Mouse (Mus musculus) heart, embryonic 16.5 days (tissue): ENCODE data around the gene Tenm2. TPM values are rescaled to one million over a fixed set of nuclear protein-coding genes. Genes with fewer than 3 reads are reported as not detected.

Experiments used
- ATAC-seq: fragments of 200-750 bp; cut with Nextera tagmentation; replicated peaks from 2 replicates; pipeline ENCODE4 v1.8.0; 2017; ENCODE audit warnings: moderate number of reproducible peaks; ENCODE audit not compliant: insufficient read depth, low FRiP score; ENCODE audit errors: extremely low read depth
- H3K27ac ChIP-seq: fragments of 300-500 bp; sonication (generic); 2 replicates; pipeline ENCODE4 v1.5.1; 2014; ENCODE audit warnings: mild to moderate bottlenecking, low read length, control low read depth, moderate library complexity
- H3K27me3 ChIP-seq: fragments of 300-500 bp; sonication (generic); 2 replicates; pipeline ENCODE4 v1.6.1; 2014; ENCODE audit warnings: low read length, mixed read lengths; ENCODE audit not compliant: control insufficient read depth, insufficient read depth
- H3K36me3 ChIP-seq: fragments of 300-500 bp; sonication (generic); 2 replicates; pipeline ENCODE4 v1.6.1; 2014; ENCODE audit not compliant: control insufficient read depth, insufficient read depth
- H3K4me1 ChIP-seq: fragments of 300-500 bp; sonication (generic); 2 replicates; pipeline ENCODE4 v1.6.1; 2014; ENCODE audit warnings: low read length, mixed read lengths; ENCODE audit not compliant: control insufficient read depth, insufficient read depth
- H3K4me2 ChIP-seq: fragments of 300-500 bp; sonication (generic); 2 replicates; pipeline ENCODE4 v1.6.1; 2014; ENCODE audit warnings: low read depth, mild to moderate bottlenecking, control low read depth, low read length
- H3K4me3 ChIP-seq: fragments of 300-500 bp; sonication (generic); 2 replicates; pipeline ENCODE4 v1.5.1; 2014; ENCODE audit warnings: mild to moderate bottlenecking, control low read depth, low read length
- H3K9ac ChIP-seq: fragments of 300-500 bp; sonication (generic); 2 replicates; pipeline ENCODE4 v1.6.1; 2014; ENCODE audit warnings: low read length, control low read depth
- H3K9me3 ChIP-seq: fragments of 300-500 bp; sonication (generic); replicated peaks from 2 replicates; pipeline ENCODE4 v1.6.1; 2016; ENCODE audit warnings: low read length; ENCODE audit not compliant: control insufficient read depth
- WGBS: fragments of 180-500 bp; shearing (Covaris S2); extraction: QIAGEN DNeasy Blood & Tissue Kit; methylation state at CpG from one replicate; pipeline ENCODE4 v1.1.7; 2014; 5-methylcytosine and 5-hydroxymethylcytosine counted together
- polyA plus RNA-seq: library from polyadenylated mRNA; unstranded; fragments of >200 nt; fragmentation: Nextera tagmentation; extraction: Ambion mirVana; gene quantifications from 2 replicates; pipeline ENCODE4 v1.2.1, GENCODE M21; 2015

Tenm2 gene
- polyA plus RNA-seq, 1 experiment from 2014 or later, result 0.71 TPM

DNA sequence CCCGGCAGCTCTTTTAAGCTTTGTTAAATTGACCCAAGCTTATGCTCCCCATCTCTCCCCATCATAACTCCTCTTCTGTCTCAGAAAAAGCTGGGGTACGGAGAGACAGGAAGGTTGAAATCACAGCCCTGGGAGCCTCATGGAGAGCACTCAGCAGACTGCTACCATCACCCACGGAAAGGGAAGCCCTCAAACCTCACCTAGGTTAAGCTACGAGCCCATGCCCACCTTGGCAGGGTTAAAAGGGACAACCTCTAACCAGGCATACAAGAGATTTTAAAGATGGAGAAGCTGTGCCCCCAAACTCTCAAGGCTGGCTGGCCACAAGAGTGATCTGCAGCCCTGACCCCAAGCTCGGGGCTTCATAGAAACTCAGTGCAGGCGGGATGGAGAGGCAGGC is 1258.7 kb downstream of the Tenm2 start:
- H3K4me3 ChIP-seq, result no peak overlapping the region
- ATAC-seq, result no peak
- H3K9ac ChIP-seq, result no peak overlapping the region
- 72% methylated on average over 6 of the region's 6 CpGs for WGBS
- no peaks in the 10 kb centered on the region for H3K9me3 ChIP-seq
- H3K27ac ChIP-seq, result no peak overlapping the region
- no peaks in the 10 kb centered on the region for H3K36me3 ChIP-seq
- H3K4me2 ChIP-seq, result no peak overlapping the region
- H3K27me3 ChIP-seq, result peaks cover 16% of the 10 kb centered on the region
- H3K4me1 ChIP-seq, result peaks cover 9% of the 10 kb centered on the region; the same call in 1 of the 2 replicates

DNA sequence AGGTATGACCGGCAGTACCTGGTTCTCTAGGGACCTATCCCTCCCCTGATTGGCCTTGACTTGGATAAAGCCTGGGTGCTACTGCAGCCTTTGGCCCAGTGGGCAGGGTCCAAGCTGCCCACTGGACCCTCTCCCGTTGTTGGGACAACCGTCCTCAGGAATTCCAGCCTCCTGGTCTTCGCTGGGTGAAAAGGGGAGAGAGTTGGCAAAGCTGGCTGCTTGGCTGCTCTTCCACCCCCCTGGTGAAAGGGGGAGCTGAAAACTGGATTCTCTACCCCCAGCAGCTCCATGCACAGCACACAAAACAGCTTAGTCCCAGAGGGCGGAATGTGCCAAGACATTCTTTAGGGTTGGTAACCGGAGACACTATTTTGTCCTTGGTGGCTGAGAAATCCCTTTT is 1259.3 kb downstream of the Tenm2 start:
- Histone ChIP-seq H3K36me3 (no peaks in the 10 kb centered on the region), H3K9me3 (no peaks in the 10 kb centered on the region), H3K4me2 (no peak overlapping the region), H3K27me3 (peaks cover 14% of the 10 kb centered on the region), H3K27ac (no peak overlapping the region), H3K4me1 (peaks cover 9% of the 10 kb centered on the region; the same call in 1 of the 2 replicates), H3K4me3 (no peak overlapping the region), H3K9ac (no peak overlapping the region)
- 62% methylated on average over 6 of the region's 6 CpGs for WGBS
- no peak for ATAC-seq

DNA sequence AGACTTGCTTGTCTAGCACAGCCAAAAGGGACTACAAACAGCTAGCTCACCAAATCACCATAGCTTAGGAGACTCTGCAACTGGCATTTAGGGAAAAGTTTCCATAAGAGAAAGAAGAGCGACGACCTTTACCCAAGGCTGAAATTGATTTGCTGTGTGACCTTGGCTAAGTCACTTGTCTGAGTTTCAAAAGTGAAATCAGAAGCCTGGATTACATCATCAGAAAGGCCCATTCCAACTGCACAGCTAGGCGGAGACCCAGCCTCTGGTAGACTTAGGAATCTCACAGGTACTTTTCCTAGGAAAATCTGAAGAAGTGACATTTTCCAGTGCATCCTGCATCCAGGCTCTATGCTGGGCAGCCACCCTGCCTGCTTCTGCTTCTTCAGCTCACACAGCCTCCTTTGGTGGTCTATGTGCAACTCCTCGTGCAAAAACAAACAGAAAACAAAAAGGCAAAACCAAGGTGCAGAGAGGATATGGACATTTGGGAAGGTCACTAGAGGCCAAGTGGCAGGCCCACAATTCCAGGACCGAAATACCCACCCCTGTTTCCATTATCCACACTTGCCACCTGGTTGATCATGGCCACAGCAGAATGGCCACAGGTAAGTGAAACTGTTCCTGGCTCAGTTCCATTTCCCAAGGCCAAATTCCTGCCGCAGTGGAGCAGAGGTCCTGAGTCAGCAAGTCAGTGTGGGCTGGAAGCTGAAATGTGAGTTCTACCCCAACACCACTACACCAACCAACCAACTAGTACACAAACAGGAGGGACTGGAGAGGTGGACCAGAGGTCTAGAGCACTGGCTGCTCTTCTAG is 1260.9 kb downstream of the Tenm2 start:
- no peak for ATAC-seq
- 86% methylated on average over 6 of the region's 6 CpGs for WGBS
- H3K27ac ChIP-seq, result no peak overlapping the region

DNA sequence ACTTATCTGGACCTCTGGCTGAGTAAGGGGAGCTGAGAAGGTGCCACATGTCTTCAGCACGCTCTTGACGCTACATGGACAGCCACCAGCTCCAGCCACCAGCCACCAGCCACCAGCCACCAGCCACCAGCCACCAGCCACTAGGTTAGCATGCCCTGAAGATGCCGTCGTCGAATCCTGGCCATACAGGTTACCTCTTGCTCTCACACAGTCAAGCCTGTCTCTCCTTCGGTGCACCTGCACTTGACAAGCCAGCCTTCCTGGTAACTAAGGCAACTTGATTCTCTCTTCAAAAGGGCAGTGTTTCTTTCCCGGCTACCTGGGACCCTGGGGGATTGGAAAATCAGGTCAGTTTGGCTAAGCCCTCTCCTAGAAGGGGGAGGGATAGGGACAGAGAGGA is 1262.6 kb downstream of the Tenm2 start:
- Histone ChIP-seq H3K9ac (no peak overlapping the region), H3K4me2 (no peak overlapping the region), H3K36me3 (no peaks in the 10 kb centered on the region), H3K9me3 (no peaks in the 10 kb centered on the region), H3K27me3 (no peaks in the 10 kb centered on the region), H3K27ac (no peak overlapping the region), H3K4me1 (no peaks in the 10 kb centered on the region), H3K4me3 (no peak overlapping the region)
- ATAC-seq, result no peak
- WGBS, result 47% methylated on average over 7 of the region's 7 CpGs

More for the DNA sequence above, 1260.9 kb downstream of the Tenm2 start:
- Histone ChIP-seq H3K4me1 (peaks cover 6% of the 10 kb centered on the region; the same call in 1 of the 2 replicates), H3K4me2 (no peak overlapping the region), H3K36me3 (no peaks in the 10 kb centered on the region), H3K27me3 (peaks cover 9% of the 10 kb centered on the region), H3K9me3 (no peaks in the 10 kb centered on the region), H3K4me3 (no peak overlapping the region), H3K9ac (no peak overlapping the region)

DNA sequence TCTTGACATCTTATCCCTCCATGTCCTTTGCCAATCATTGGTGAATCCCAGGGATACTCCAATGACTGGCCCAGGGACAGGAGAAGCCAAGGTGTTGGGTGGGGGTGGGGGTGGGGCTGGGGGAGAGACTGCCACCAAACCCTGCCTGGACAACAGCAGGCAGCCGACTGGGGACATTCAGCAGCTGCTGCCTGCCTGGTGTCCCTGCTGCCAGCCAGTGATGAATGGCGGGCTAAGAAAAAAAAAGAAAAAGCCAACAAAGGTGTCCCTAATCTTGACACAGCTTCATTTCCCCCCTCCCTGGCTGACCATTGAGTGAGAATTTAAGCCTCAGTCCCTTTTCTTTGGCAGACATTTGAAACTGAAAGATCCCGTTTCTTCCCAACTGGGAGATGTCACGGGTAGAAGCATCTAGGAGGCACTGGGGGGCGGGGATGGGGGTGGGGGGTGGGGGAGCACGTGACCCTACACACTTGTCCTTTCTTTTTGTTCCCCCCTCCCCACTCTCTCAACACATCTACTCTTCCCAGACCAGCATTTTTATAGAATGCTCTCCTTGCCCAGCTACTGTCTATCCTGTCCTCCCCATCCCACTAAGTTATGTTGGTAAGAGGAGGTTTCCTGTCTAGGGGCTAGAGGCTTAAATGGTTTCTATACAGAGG is 1263.4 kb downstream of the Tenm2 start:
- no peak for ATAC-seq
- Histone ChIP-seq H3K27ac (no peak overlapping the region), H3K9me3 (no peaks in the 10 kb centered on the region), H3K4me2 (no peak overlapping the region), H3K27me3 (no peaks in the 10 kb centered on the region), H3K4me1 (no peaks in the 10 kb centered on the region), H3K9ac (no peak overlapping the region), H3K4me3 (no peak overlapping the region), H3K36me3 (no peaks in the 10 kb centered on the region)
- 21% methylated on average over 6 of the region's 6 CpGs for WGBS

DNA sequence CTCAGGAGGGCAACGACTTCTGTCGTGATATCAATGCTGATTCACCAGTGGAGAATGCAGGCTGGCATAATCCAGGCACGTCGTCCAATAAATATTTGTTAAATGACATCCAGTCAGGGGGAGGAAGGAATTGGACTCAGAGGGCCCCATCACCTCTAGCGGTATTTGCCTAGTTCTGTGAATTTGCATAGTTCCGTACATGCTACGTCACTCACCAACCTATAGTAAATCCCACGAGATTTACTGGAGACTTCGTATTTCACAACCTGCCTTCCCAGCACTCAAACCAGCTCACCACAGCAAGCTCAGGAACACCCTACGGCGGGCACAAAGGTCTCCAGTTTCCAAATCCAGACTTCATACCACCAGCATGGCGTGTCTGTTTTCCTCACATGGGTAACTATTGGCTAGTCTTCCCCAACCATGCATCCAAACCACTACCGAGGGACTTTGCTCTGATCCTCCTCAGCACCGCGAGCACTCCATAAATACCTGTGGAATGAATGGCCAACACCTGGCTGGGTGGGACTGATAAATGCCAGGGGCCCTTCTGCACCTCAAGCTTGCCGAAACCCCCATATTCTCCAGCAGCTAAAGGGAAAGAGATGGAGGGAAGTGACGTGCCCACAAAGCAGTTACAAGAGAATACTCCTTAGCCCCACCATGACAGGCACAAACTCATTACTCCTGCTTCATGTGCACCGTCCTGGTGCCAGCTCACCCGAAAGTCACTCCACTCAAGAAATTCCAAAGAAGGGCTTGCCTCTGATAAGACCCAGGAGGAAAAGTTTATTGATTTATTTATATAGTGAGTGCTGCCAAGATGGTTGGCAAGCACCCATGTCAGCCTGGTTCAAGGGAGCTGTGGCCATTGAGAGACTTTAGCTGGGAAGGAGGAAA is 1264.7 kb downstream of the Tenm2 start:
- no peak overlapping the region for H3K9ac ChIP-seq
- WGBS, result 70% methylated on average over 19 of the region's 19 CpGs
- ATAC-seq, result no peak
- H3K36me3 ChIP-seq, result no peaks in the 10 kb centered on the region
- no peaks in the 10 kb centered on the region for H3K27me3 ChIP-seq
- no peaks in the 10 kb centered on the region for H3K9me3 ChIP-seq
- H3K4me2 ChIP-seq, result no peak overlapping the region
- H3K27ac ChIP-seq, result no peak overlapping the region
- no peaks in the 10 kb centered on the region for H3K4me1 ChIP-seq
- no peak overlapping the region for H3K4me3 ChIP-seq

DNA sequence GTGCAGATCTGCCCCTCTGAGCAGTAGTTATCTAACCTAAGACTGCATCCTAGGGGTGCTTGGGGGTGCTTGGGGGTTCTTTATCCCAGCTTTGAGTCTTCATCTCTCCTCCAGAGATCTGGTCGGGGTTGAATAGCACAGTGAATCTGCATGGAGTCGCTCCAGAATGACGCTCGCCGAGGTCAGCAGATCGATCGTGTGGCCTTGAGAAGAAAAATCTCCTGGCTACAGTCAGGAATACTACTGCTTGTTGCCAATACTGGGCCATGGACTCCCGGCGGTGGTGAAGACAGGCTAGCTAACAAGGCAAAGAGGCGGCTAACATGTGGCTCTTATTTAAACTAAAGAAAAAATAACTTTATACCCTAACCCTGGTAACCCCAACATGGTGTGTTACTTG is 1267.5 kb downstream of the Tenm2 start:
- Histone ChIP-seq H3K4me2 (no peak overlapping the region), H3K36me3 (no peaks in the 10 kb centered on the region), H3K27me3 (no peaks in the 10 kb centered on the region), H3K27ac (no peak overlapping the region), H3K9me3 (no peaks in the 10 kb centered on the region), H3K9ac (no peak overlapping the region), H3K4me1 (peaks cover 3% of the 10 kb centered on the region; the same call in 1 of the 2 replicates), H3K4me3 (no peak overlapping the region)
- ATAC-seq, result no peak
- 89% methylated on average over 10 of the region's 10 CpGs for WGBS

DNA sequence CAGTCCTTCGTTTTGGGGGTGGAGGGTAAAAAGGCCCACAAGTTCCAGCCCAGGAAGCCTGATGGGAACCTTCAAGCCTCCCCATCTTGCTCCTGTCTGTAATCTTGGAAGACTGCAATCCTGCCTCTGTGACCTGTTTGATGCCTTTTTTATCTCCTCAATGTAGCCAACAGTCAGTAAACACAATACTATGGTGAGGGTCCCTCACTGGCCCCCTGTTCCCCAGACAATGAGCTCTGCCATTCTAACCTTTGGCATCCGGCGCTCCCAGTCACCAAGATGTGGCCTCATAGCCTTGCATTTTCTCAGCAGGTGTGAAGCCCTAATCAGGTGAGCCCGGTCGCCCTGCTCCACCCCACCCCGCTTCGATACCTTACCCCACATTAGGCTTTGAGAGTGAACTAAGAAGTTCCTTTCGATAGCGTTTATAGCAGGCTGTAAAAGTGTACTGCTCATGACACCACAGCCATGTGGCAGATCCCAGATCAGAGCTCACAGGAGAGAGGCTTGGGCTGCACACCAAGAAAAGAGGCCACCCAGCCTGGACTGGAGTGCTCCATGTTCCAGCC is 1271.7 kb downstream of the Tenm2 start:
- H3K4me2 ChIP-seq, result no peak overlapping the region

More for the DNA sequence above, 1271.7 kb downstream of the Tenm2 start:
- no peak overlapping the region for H3K4me3 ChIP-seq
- peaks cover 3% of the 10 kb centered on the region; the same call in 1 of the 2 replicates for H3K4me1 ChIP-seq
- no peak overlapping the region for H3K27ac ChIP-seq
- H3K9ac ChIP-seq, result no peak overlapping the region
- ATAC-seq, result no peak
- WGBS, result 80% methylated on average over 9 of the region's 9 CpGs
- H3K36me3 ChIP-seq, result no peaks in the 10 kb centered on the region
- no peaks in the 10 kb centered on the region for H3K27me3 ChIP-seq
- H3K9me3 ChIP-seq, result no peaks in the 10 kb centered on the region
